Mouse (Mus musculus) gastrocnemius, adult 2 months (tissue): Measurements from ENCODE around the gene Dmrtc1c1. TPM values are rescaled to one million over a fixed set of nuclear protein-coding genes. Genes with fewer than 3 reads are reported as not detected.
"Not testable (repeated sequence)": the region's sequence is repeated elsewhere in the genome, so short reads cannot be mapped to it uniquely, and the experiment has no call there.

Experiments
- DNase-seq: peaks from one replicate; pipeline ENCODE4 v3.0.0; 2022
- H3K27ac ChIP-seq: fragments of 200-600 bp; 2 replicates; pipeline ENCODE4 v1.8.1; 2022; ENCODE audit warnings: mild to moderate bottlenecking
- H3K4me3 ChIP-seq: fragments of 200-600 bp; 2 replicates; pipeline ENCODE4 v1.8.1; 2022; ENCODE audit warnings: mild to moderate bottlenecking, moderate library complexity
- CTCF ChIP-seq: fragments of 200-600 bp; IDR thresholded peaks from 2 replicates; pipeline ENCODE4 v1.8.1; 2022; ENCODE audit warnings: antibody characterized with exemption, mild to moderate bottlenecking, moderate library complexity
- intact Hi-C: fragments of 180-260 bp; cut with DNase I; formaldehyde crosslinking; loops from one replicate; pipeline ENCODE4 v1.15.1; 2025
- long read RNA-seq, 2 experiments: library from polyadenylated mRNA; stranded (forward); transcript quantifications; one replicate each; pipeline ENCODE4 v2.0.0; 2021
- total RNA-seq, 2 experiments: library from RNA; stranded (reverse); gene quantifications; 2 replicates each; pipeline ENCODE4 v1.2.3; 2021

Gene Dmrtc1c1
- not detected for total RNA-seq
- long read RNA-seq, experiment 1 = 0 reads
- long read RNA-seq, experiment 2 = 0 reads

- DNase-seq, H3K4me3 ChIP-seq, H3K27ac ChIP-seq, intact Hi-C loops: not testable (repeated sequence)
These were observed at the start of gene Dmrtc1c1 for GRCm38 (mm10) chrX:102802663-102803062. Dmrtc1c1 (plus strand) TSS chrX:102802963.

GRCm38 (mm10) chrX:102765878-102766277 lies 36.9 kb upstream of the Dmrtc1c1 start:
- no peak for TF ChIP-seq CTCF
- intact Hi-C loops = no loop called here
- H3K4me3 ChIP-seq = no peak overlapping the region
- no peak overlapping the region for H3K27ac ChIP-seq
- DNase-seq = no peak

GRCm38 (mm10) chrX:102812311-102812710 lies 9.5 kb downstream of the Dmrtc1c1 start:
- no peak for DNase-seq
- H3K27ac ChIP-seq = no peak overlapping the region
- no peak for TF ChIP-seq CTCF
- H3K4me3 ChIP-seq = no peak overlapping the region
- intact Hi-C loops = no loop called here

GRCm38 (mm10) chrX:102854516-102854915 lies 51.8 kb downstream of the Dmrtc1c1 start, which contains the start of gene Dmrtc1c2:
Dmrtc1c2 (minus strand) TSS chrX:102854616.
- intact Hi-C loops, H3K4me3 ChIP-seq, DNase-seq, H3K27ac ChIP-seq: not testable (repeated sequence)

Other genes starting within 250 kb of the Dmrtc1c1 start
- gene Phka1, start 158.7 kb upstream of the Dmrtc1c1 start, total RNA-seq = 100 to 1,000 TPM; 366 to 727 TPM
- gene Gm3880, start 116.0 kb upstream of the Dmrtc1c1 start, total RNA-seq = not detected
- not detected for gene Gm9112, start 95.3 kb upstream of the Dmrtc1c1 start, total RNA-seq
- not detected for gene Dmrtc1b, start 95.1 kb upstream of the Dmrtc1c1 start, total RNA-seq
- gene Dmrtc1c2, start 51.7 kb downstream of the Dmrtc1c1 start, total RNA-seq = not detected
- gene 1700031F05Rik, start 65.0 kb downstream of the Dmrtc1c1 start, total RNA-seq = not detected
- not detected for gene Dmrtc1a, start 105.7 kb downstream of the Dmrtc1c1 start, total RNA-seq
- gene 1700011M02Rik, start 105.9 kb downstream of the Dmrtc1c1 start, total RNA-seq = not detected
- gene 1700018G05Rik, start 125.4 kb downstream of the Dmrtc1c1 start, total RNA-seq = not detected